Mouse (Mus musculus) stomach, embryonic 15.5 days (tissue): ENCODE data around the gene Arhgap24. TPM values are rescaled to one million over a fixed set of nuclear protein-coding genes. Genes with fewer than 3 reads are reported as not detected.

ENCODE experiments used
- ATAC-seq: fragments of 200-750 bp; cut with Nextera tagmentation; 2 replicates; pipeline ENCODE4 v1.8.0; 2017; ENCODE audit warnings: low read depth, moderate number of reproducible peaks, moderate TSS enrichment; ENCODE audit not compliant: insufficient read depth, low FRiP score
- H3K27ac ChIP-seq: fragments of 300-500 bp; sonication (generic); 2 replicates; pipeline ENCODE4 v1.5.1; 2015; ENCODE audit warnings: mild to moderate bottlenecking, inconsistent platforms
- H3K27me3 ChIP-seq: fragments of 300-500 bp; sonication (generic); replicated peaks from 2 replicates; pipeline ENCODE4 v1.6.1; 2015; ENCODE audit warnings: inconsistent platforms
- H3K36me3 ChIP-seq: fragments of 300-500 bp; sonication (generic); 2 replicates; pipeline ENCODE4 v1.6.1; 2015; ENCODE audit warnings: inconsistent platforms
- H3K4me1 ChIP-seq: fragments of 300-500 bp; sonication (generic); 2 replicates; pipeline ENCODE4 v1.6.1; 2015; ENCODE audit warnings: inconsistent platforms
- H3K4me2 ChIP-seq: fragments of 300-500 bp; sonication (generic); 2 replicates; pipeline ENCODE4 v1.6.1; 2015; ENCODE audit warnings: mild to moderate bottlenecking, inconsistent platforms
- H3K4me3 ChIP-seq: fragments of 300-500 bp; sonication (generic); replicated peaks from 2 replicates; pipeline ENCODE4 v1.5.1; 2015; ENCODE audit warnings: inconsistent platforms
- H3K9ac ChIP-seq: fragments of 300-500 bp; sonication (generic); 2 replicates; pipeline ENCODE4 v1.6.1; 2015; ENCODE audit warnings: inconsistent platforms
- H3K9me3 ChIP-seq: fragments of 300-500 bp; sonication (generic); 2 replicates; pipeline ENCODE4 v1.6.1; 2016; ENCODE audit warnings: inconsistent platforms
- WGBS: fragments of 180-500 bp; shearing (Covaris S2); methylation state at CpG from one replicate; pipeline ENCODE4 v1.1.7; 2015; 5-methylcytosine and 5-hydroxymethylcytosine counted together
- polyA plus RNA-seq: library from polyadenylated mRNA; unstranded; fragments of >200 nt; fragmentation: Nextera tagmentation; extraction: Ambion mirVana; gene quantifications from 2 replicates; pipeline ENCODE4 v1.2.1, GENCODE M21; 2015

Gene Arhgap24
- polyA plus RNA-seq, 1 experiment from 2014 or later: 22.9 TPM

- no peak for ATAC-seq
- H3K9me3 ChIP-seq: no peaks in the 10 kb centered on the region
- 85% methylated on average over 3 of the region's 3 CpGs for WGBS
Measured at GRCm38 (mm10) chr5:102462948-102463347, 18.2 kb upstream of the Arhgap24 start.

GRCm38 (mm10) chr5:102465372-102465771 is 15.8 kb upstream of the Arhgap24 start:
- Histone ChIP-seq H3K4me1 (no peaks in the 10 kb centered on the region), H3K27ac (peak overlapping the region; percentile 45; the same call in 1 of the 2 replicates), H3K9ac (no peak overlapping the region), H3K4me3 (no peak overlapping the region), H3K9me3 (no peaks in the 10 kb centered on the region), H3K27me3 (no peaks in the 10 kb centered on the region), H3K4me2 (no peak overlapping the region), H3K36me3 (no peaks in the 10 kb centered on the region)
- ATAC-seq: peak; percentile 87
- 62% methylated on average over 2 of the region's 2 CpGs for WGBS

More at GRCm38 (mm10) chr5:102462948-102463347, 18.2 kb upstream of the Arhgap24 start:
- no peak overlapping the region for H3K4me2 ChIP-seq
- no peak overlapping the region for H3K27ac ChIP-seq
- H3K4me3 ChIP-seq: no peak overlapping the region
- no peaks in the 10 kb centered on the region for H3K36me3 ChIP-seq
- H3K4me1 ChIP-seq: no peaks in the 10 kb centered on the region
- no peak overlapping the region for H3K9ac ChIP-seq
- no peaks in the 10 kb centered on the region for H3K27me3 ChIP-seq

- 92% methylated on average over 3 of the region's 3 CpGs for WGBS
Measured at GRCm38 (mm10) chr5:102468292-102468691, 12.9 kb upstream of the Arhgap24 start.

GRCm38 (mm10) chr5:102470284-102470683 is 10.9 kb upstream of the Arhgap24 start:
- no peak for ATAC-seq
- Histone ChIP-seq H3K9ac (no peak overlapping the region), H3K27ac (no peak overlapping the region), H3K4me2 (no peak overlapping the region), H3K4me1 (no peaks in the 10 kb centered on the region), H3K9me3 (no peaks in the 10 kb centered on the region), H3K27me3 (no peaks in the 10 kb centered on the region), H3K36me3 (no peaks in the 10 kb centered on the region), H3K4me3 (no peak overlapping the region)
- WGBS: 79% methylated on average over 2 of the region's 2 CpGs

More at GRCm38 (mm10) chr5:102468292-102468691, 12.9 kb upstream of the Arhgap24 start:
- no peaks in the 10 kb centered on the region for H3K9me3 ChIP-seq
- no peak overlapping the region for H3K27ac ChIP-seq
- no peak overlapping the region for H3K9ac ChIP-seq
- no peak overlapping the region for H3K4me3 ChIP-seq
- no peak for ATAC-seq
- H3K27me3 ChIP-seq: no peaks in the 10 kb centered on the region
- no peaks in the 10 kb centered on the region for H3K36me3 ChIP-seq
- no peak overlapping the region for H3K4me2 ChIP-seq
- H3K4me1 ChIP-seq: no peaks in the 10 kb centered on the region

GRCm38 (mm10) chr5:102478076-102478475 is 3.1 kb upstream of the Arhgap24 start:
- Histone ChIP-seq H3K4me2 (no peak overlapping the region), H3K4me3 (no peak overlapping the region), H3K27me3 (no peaks in the 10 kb centered on the region), H3K27ac (no peak overlapping the region), H3K9me3 (no peaks in the 10 kb centered on the region), H3K36me3 (no peaks in the 10 kb centered on the region), H3K4me1 (peaks cover 11% of the 10 kb centered on the region), H3K9ac (no peak overlapping the region)
- 7% methylated on average over 2 of the region's 2 CpGs for WGBS
- no peak for ATAC-seq

- Histone ChIP-seq H3K9ac (no peak overlapping the region), H3K4me2 (peak overlapping the region; percentile 81), H3K27me3 (no peaks in the 10 kb centered on the region), H3K27ac (0 out of 2 replicates have a peak overlapping the region, but pooled peaks have one; percentile 18), H3K36me3 (no peaks in the 10 kb centered on the region), H3K9me3 (no peaks in the 10 kb centered on the region), H3K4me1 (peaks cover 11% of the 10 kb centered on the region), H3K4me3 (peak overlapping the region; percentile 61)
- ATAC-seq: peak; percentile 64; the same call in 1 of the 2 replicates
- 32% methylated on average over 10 of the region's 10 CpGs for WGBS
Measured at GRCm38 (mm10) chr5:102483285-102483975, 2.2 kb downstream of the Arhgap24 start.

GRCm38 (mm10) chr5:102491554-102491953 is 10.4 kb downstream of the Arhgap24 start:
- WGBS: 77% methylated on average over 5 of the region's 5 CpGs
- no peak for ATAC-seq

GRCm38 (mm10) chr5:102492152-102492551 is 11.0 kb downstream of the Arhgap24 start:
- H3K4me1 ChIP-seq: no peaks in the 10 kb centered on the region
- no peak for ATAC-seq
- no peak overlapping the region for H3K9ac ChIP-seq
- H3K36me3 ChIP-seq: no peaks in the 10 kb centered on the region
- no peak overlapping the region for H3K27ac ChIP-seq
- no peak overlapping the region for H3K4me3 ChIP-seq
- WGBS: 84% methylated on average over 9 of the region's 9 CpGs
- no peaks in the 10 kb centered on the region for H3K27me3 ChIP-seq
- H3K4me2 ChIP-seq: no peak overlapping the region
- no peaks in the 10 kb centered on the region for H3K9me3 ChIP-seq

More at GRCm38 (mm10) chr5:102491554-102491953, 10.4 kb downstream of the Arhgap24 start:
- H3K4me1 ChIP-seq: no peaks in the 10 kb centered on the region
- H3K27ac ChIP-seq: no peak overlapping the region
- H3K4me3 ChIP-seq: no peak overlapping the region
- no peak overlapping the region for H3K4me2 ChIP-seq
- H3K27me3 ChIP-seq: no peaks in the 10 kb centered on the region
- H3K9ac ChIP-seq: no peak overlapping the region
- no peaks in the 10 kb centered on the region for H3K36me3 ChIP-seq
- no peaks in the 10 kb centered on the region for H3K9me3 ChIP-seq

GRCm38 (mm10) chr5:102494827-102495226 is 13.6 kb downstream of the Arhgap24 start:
- 50% methylated on average over 6 of the region's 6 CpGs for WGBS
- no peaks in the 10 kb centered on the region for H3K4me1 ChIP-seq
- H3K9ac ChIP-seq: no peak overlapping the region
- no peak for ATAC-seq
- H3K27me3 ChIP-seq: no peaks in the 10 kb centered on the region
- no peak overlapping the region for H3K4me3 ChIP-seq
- no peaks in the 10 kb centered on the region for H3K36me3 ChIP-seq
- no peak overlapping the region for H3K27ac ChIP-seq
- H3K4me2 ChIP-seq: no peak overlapping the region
- H3K9me3 ChIP-seq: no peaks in the 10 kb centered on the region

- H3K4me2 ChIP-seq: no peak overlapping the region
- H3K4me1 ChIP-seq: no peaks in the 10 kb centered on the region
- no peak overlapping the region for H3K27ac ChIP-seq
- H3K4me3 ChIP-seq: no peak overlapping the region
- no peaks in the 10 kb centered on the region for H3K9me3 ChIP-seq
- H3K27me3 ChIP-seq: no peaks in the 10 kb centered on the region
- no peaks in the 10 kb centered on the region for H3K36me3 ChIP-seq
- no peak for ATAC-seq
- WGBS: 69% methylated on average over 3 of the region's 3 CpGs
- no peak overlapping the region for H3K9ac ChIP-seq
Measured at GRCm38 (mm10) chr5:102497205-102497604, 16.0 kb downstream of the Arhgap24 start.

GRCm38 (mm10) chr5:102498747-102499146 is 17.6 kb downstream of the Arhgap24 start:
- no peaks in the 10 kb centered on the region for H3K36me3 ChIP-seq
- H3K4me1 ChIP-seq: no peaks in the 10 kb centered on the region
- H3K27me3 ChIP-seq: no peaks in the 10 kb centered on the region
- H3K4me2 ChIP-seq: no peak overlapping the region
- no peaks in the 10 kb centered on the region for H3K9me3 ChIP-seq
- no peak overlapping the region for H3K4me3 ChIP-seq
- no peak overlapping the region for H3K9ac ChIP-seq
- ATAC-seq: no peak
- WGBS: 80% methylated on average over 5 of the region's 5 CpGs
- H3K27ac ChIP-seq: no peak overlapping the region

- no peak overlapping the region for H3K27ac ChIP-seq
- no peaks in the 10 kb centered on the region for H3K4me1 ChIP-seq
- no peaks in the 10 kb centered on the region for H3K9me3 ChIP-seq
- no peak overlapping the region for H3K9ac ChIP-seq
- no peaks in the 10 kb centered on the region for H3K27me3 ChIP-seq
- no peak overlapping the region for H3K4me2 ChIP-seq
- no peaks in the 10 kb centered on the region for H3K36me3 ChIP-seq
- ATAC-seq: no peak
- no peak overlapping the region for H3K4me3 ChIP-seq
- WGBS: 68% methylated on average over 2 of the region's 2 CpGs
Measured at GRCm38 (mm10) chr5:102502333-102502732, 21.1 kb downstream of the Arhgap24 start.
